Mouse (Mus musculus) intestine, embryonic 16.5 days (tissue): ENCODE measurements at regions not wholly inside any gene's neighbourhood (a gene's known extent, or its start where the extent isn't known, plus 50 kb on each side); places are given as distances from the start of the nearest gene placed in this dataset.
"Not testable (repeated sequence)": the region's sequence is repeated elsewhere in the genome, so short reads cannot be mapped to it uniquely, and the experiment has no call there.

Experiments used
- ATAC-seq: fragments of 200-750 bp; cut with Nextera tagmentation; 2 replicates; pipeline ENCODE4 v1.8.0; 2017; ENCODE audit warnings: moderate TSS enrichment, moderate library complexity
- H3K27ac ChIP-seq: fragments of 300-500 bp; sonication (generic); 2 replicates; pipeline ENCODE4 v1.5.1; 2014; ENCODE audit warnings: mild to moderate bottlenecking, low read length
- H3K27me3 ChIP-seq: fragments of 300-500 bp; sonication (generic); replicated peaks from 2 replicates; pipeline ENCODE4 v1.6.1; 2014; ENCODE audit warnings: low read length, control low read depth, mixed read lengths; ENCODE audit not compliant: control insufficient read depth, insufficient read depth
- H3K36me3 ChIP-seq: fragments of 300-500 bp; sonication (generic); 2 replicates; pipeline ENCODE4 v1.6.1; 2014; ENCODE audit warnings: low read length, control low read depth; ENCODE audit not compliant: control insufficient read depth, insufficient read depth
- H3K4me1 ChIP-seq: fragments of 300-500 bp; sonication (generic); 2 replicates; pipeline ENCODE4 v1.6.1; 2014; ENCODE audit warnings: low read length, control low read depth, mixed read lengths; ENCODE audit not compliant: control insufficient read depth, insufficient read depth
- H3K4me2 ChIP-seq: fragments of 300-500 bp; sonication (generic); 2 replicates; pipeline ENCODE4 v1.6.1; 2014; ENCODE audit warnings: low read depth, low read length, control low read depth
- H3K4me3 ChIP-seq: fragments of 300-500 bp; sonication (generic); 2 replicates; pipeline ENCODE4 v1.5.1; 2014; ENCODE audit warnings: mild to moderate bottlenecking, low read length
- H3K9ac ChIP-seq: fragments of 300-500 bp; sonication (generic); 2 replicates; pipeline ENCODE4 v1.6.1; 2014; ENCODE audit warnings: low read depth, low read length
- H3K9me3 ChIP-seq: fragments of 300-500 bp; sonication (generic); 2 replicates; pipeline ENCODE4 v1.6.1; 2016; ENCODE audit warnings: low read length, control low read depth; ENCODE audit not compliant: control insufficient read depth
- WGBS: fragments of 180-500 bp; shearing (Covaris S2); extraction: QIAGEN DNeasy Blood & Tissue Kit; methylation state at CpG from one replicate; pipeline ENCODE4 v1.1.7; 2014; 5-methylcytosine and 5-hydroxymethylcytosine counted together

- no peak overlapping the region for H3K4me3 ChIP-seq
- 64% methylated on average over 11 of the region's 11 CpGs for WGBS
- H3K9me3 ChIP-seq, result no peaks in the 10 kb centered on the region
- H3K4me2 ChIP-seq, result no peak overlapping the region
- H3K36me3 ChIP-seq, result no peaks in the 10 kb centered on the region
- no peak overlapping the region for H3K9ac ChIP-seq
- ATAC-seq, result no peak
- H3K4me1 ChIP-seq, result no peaks in the 10 kb centered on the region
- H3K27me3 ChIP-seq, result no peaks in the 10 kb centered on the region
- no peak overlapping the region for H3K27ac ChIP-seq
These were observed 247.6 kb downstream of the Diras2 start for GRCm38 (mm10) chr13:52283456-52283855.

GRCm38 (mm10) chr13:52284026-52284801 is 246.9 kb downstream of the Diras2 start:
- Histone ChIP-seq H3K4me1 (no peaks in the 10 kb centered on the region), H3K9me3 (no peaks in the 10 kb centered on the region), H3K4me3 (no peak overlapping the region), H3K4me2 (no peak overlapping the region), H3K27me3 (no peaks in the 10 kb centered on the region), H3K36me3 (no peaks in the 10 kb centered on the region), H3K27ac (no peak overlapping the region), H3K9ac (no peak overlapping the region)
- no peak for ATAC-seq
- 69% methylated on average over 12 of the region's 12 CpGs for WGBS

- Histone ChIP-seq H3K27me3 (no peaks in the 10 kb centered on the region), H3K4me1 (no peaks in the 10 kb centered on the region), H3K4me2 (no peak overlapping the region), H3K27ac (no peak overlapping the region), H3K9ac (no peak overlapping the region), H3K9me3 (no peaks in the 10 kb centered on the region), H3K36me3 (no peaks in the 10 kb centered on the region), H3K4me3 (no peak overlapping the region)
- no peak for ATAC-seq
- 70% methylated on average over 6 of the region's 6 CpGs for WGBS
These were observed 242.7 kb downstream of the Diras2 start for GRCm38 (mm10) chr13:52288400-52288799.

- Histone ChIP-seq H3K4me3 (no peak overlapping the region), H3K27ac (no peak overlapping the region), H3K36me3 (no peaks in the 10 kb centered on the region), H3K27me3 (no peaks in the 10 kb centered on the region), H3K4me1 (no peaks in the 10 kb centered on the region), H3K9me3 (no peaks in the 10 kb centered on the region), H3K9ac (no peak overlapping the region), H3K4me2 (no peak overlapping the region)
- 91% methylated on average over 15 of the region's 15 CpGs for whole genome bisulfite sequencing
- ATAC-seq, result no peak
These were observed 235.2 kb downstream of the Diras2 start for GRCm38 (mm10) chr13:52295847-52296246.

GRCm38 (mm10) chr13:52296541-52297276 is 234.4 kb downstream of the Diras2 start:
- 76% methylated on average over 9 of the region's 9 CpGs for WGBS
- no peak overlapping the region for H3K9ac ChIP-seq
- H3K9me3 ChIP-seq, result no peaks in the 10 kb centered on the region
- H3K4me3 ChIP-seq, result no peak overlapping the region
- no peak overlapping the region for H3K27ac ChIP-seq
- no peaks in the 10 kb centered on the region for H3K27me3 ChIP-seq
- no peak overlapping the region for H3K4me2 ChIP-seq
- H3K36me3 ChIP-seq, result no peaks in the 10 kb centered on the region
- ATAC-seq, result no peak
- no peaks in the 10 kb centered on the region for H3K4me1 ChIP-seq

DNA sequence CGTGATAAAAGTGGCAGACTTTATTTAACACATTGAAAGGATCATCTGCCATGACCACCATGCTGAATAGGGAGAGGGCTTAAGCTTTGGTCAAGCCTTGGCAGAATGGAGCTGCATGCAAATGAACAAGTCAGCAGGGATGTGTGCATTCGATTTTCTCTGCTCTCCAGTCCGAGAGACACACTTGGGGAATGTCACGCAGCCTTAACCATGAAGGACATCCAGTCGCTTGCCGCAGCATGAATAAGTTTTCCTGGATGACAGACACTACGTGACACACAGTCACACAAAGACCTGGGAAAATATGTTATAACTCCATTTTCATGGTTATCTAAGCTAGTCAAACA is 233.8 kb downstream of the Diras2 start:
- no peak overlapping the region for H3K27ac ChIP-seq
- no peak overlapping the region for H3K9ac ChIP-seq
- WGBS, result 87% methylated on average over 7 of the region's 7 CpGs
- H3K36me3 ChIP-seq, result no peaks in the 10 kb centered on the region
- H3K4me2 ChIP-seq, result no peak overlapping the region
- no peak for ATAC-seq
- H3K9me3 ChIP-seq, result no peaks in the 10 kb centered on the region
- H3K27me3 ChIP-seq, result no peaks in the 10 kb centered on the region
- no peak overlapping the region for H3K4me3 ChIP-seq
- H3K4me1 ChIP-seq, result no peaks in the 10 kb centered on the region

DNA sequence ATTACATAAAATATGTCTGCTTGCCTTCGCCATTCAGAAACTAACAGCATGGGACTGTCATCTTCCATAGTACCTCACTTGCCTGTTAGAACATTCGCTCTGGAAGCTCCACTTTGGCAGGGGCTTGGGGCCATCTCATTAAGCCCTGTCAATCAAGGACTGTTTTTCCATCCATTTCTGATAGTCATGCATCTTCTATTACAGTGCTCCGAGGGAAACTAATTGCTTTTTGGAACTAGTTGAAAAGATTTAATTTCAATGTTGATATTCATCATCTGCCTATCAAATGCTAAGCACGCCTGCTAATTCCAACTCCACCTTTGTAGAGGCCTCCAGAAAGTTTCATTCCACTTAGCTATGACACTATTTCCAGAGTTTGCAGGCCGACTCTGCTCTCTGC is 232.7 kb downstream of the Diras2 start:
- no peak overlapping the region for H3K4me3 ChIP-seq
- no peak overlapping the region for H3K4me2 ChIP-seq
- no peaks in the 10 kb centered on the region for H3K9me3 ChIP-seq
- ATAC-seq, result no peak
- H3K27ac ChIP-seq, result no peak overlapping the region
- no peaks in the 10 kb centered on the region for H3K4me1 ChIP-seq
- H3K9ac ChIP-seq, result no peak overlapping the region
- no peaks in the 10 kb centered on the region for H3K27me3 ChIP-seq
- 73% methylated on average over 5 of the region's 5 CpGs for WGBS
- H3K36me3 ChIP-seq, result no peaks in the 10 kb centered on the region

DNA sequence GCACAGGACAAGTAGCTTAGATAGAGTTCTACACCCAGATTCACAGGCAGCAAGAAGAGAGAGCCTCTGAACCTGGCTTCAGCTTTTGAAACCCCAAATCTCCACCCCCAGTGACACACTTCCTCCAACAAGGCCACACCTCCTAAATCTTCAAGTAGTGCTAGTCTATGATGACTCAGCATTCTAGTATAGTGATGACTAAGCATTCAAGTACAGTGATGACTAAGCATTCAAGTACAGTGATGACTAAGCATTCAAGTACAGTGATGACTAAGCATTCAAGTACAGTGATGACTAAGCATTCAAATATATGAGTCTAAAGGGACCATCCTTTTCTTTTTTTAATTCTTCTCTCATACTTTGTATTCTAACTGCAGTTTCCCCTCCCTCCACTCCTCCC is 225.8 kb downstream of the Diras2 start:
- not testable (repeated sequence) for ATAC-seq

GRCm38 (mm10) chr13:52306783-52307440 is 224.2 kb downstream of the Diras2 start:
- H3K4me3 ChIP-seq, result no peak overlapping the region
- ATAC-seq, result no peak
- no peak overlapping the region for H3K9ac ChIP-seq
- WGBS, result 68% methylated on average over 9 of the region's 9 CpGs
- H3K4me1 ChIP-seq, result no peaks in the 10 kb centered on the region
- H3K27me3 ChIP-seq, result no peaks in the 10 kb centered on the region
- no peak overlapping the region for H3K27ac ChIP-seq
- no peak overlapping the region for H3K4me2 ChIP-seq
- H3K36me3 ChIP-seq, result no peaks in the 10 kb centered on the region
- H3K9me3 ChIP-seq, result no peaks in the 10 kb centered on the region

More for the DNA sequence above, 225.8 kb downstream of the Diras2 start:
- H3K4me3 ChIP-seq, H3K9ac ChIP-seq, H3K4me2 ChIP-seq, H3K27ac ChIP-seq, H3K4me1 ChIP-seq, H3K27me3 ChIP-seq, H3K9me3 ChIP-seq, H3K36me3 ChIP-seq: not testable (repeated sequence)
